Mouse (Mus musculus): ENCODE data around the gene Cntd1.
"Not testable (repeated sequence)": the region's sequence is repeated elsewhere in the genome, so short reads cannot be mapped to it uniquely, and the experiment has no call there.

The Cntd1 gene

GRCm38 (mm10) chr11:101330371-101330924, 51.6 kb downstream of the Cntd1 start, which contains the start of gene Aoc3:
TSS of gene Aoc3 (plus strand) at chr11:101330605.
- no peak for DNase-seq (ENCODE audit: low read depth, low spot score)

- DNase-seq (ENCODE audit: low read depth, low spot score): not testable (repeated sequence)
These were observed 52.1 kb downstream of the Cntd1 start for GRCm38 (mm10) chr11:101330961-101331360.

GRCm38 (mm10) chr11:101332537-101332936, 53.7 kb downstream of the Cntd1 start:
- no peak for DNase-seq (ENCODE audit: low read depth, low spot score)

GRCm38 (mm10) chr11:101334023-101334422, 55.2 kb downstream of the Cntd1 start:
- DNase-seq (ENCODE audit: low read depth, low spot score): no peak

- peak; percentile 54 for DNase-seq (ENCODE audit: low read depth, low spot score)
These were observed 55.7 kb downstream of the Cntd1 start for GRCm38 (mm10) chr11:101334516-101334915.

DNA sequence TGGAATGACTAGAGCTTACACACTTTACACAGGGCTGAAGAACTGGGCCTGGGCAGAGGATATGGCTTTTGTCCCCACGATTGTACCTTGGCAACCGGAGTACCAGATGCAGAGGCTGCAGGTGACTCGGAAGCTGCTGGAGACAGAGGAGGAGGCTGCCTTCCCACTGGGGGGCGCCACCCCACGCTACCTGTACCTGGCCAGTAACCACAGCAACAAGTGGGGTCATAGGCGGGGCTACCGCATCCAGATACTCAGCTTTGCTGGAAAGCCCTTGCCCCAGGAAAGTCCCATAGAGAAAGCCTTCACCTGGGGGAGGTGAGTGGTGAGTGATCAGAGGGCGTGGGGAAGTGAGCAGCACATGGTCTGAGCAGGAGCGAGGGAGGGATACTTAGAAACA, 56.9 kb downstream of the Cntd1 start:
- no peak for DNase-seq (ENCODE audit: low read depth, low spot score)

- DNase-seq (ENCODE audit: low read depth, low spot score): peak; percentile 69
These were observed 59.4 kb downstream of the Cntd1 start for GRCm38 (mm10) chr11:101338123-101338760.

All from forelimb bud, embryonic 11.5 days (tissue).